Mouse (Mus musculus) adrenal gland, adult 8-10 months (tissue): ENCODE measurements around the gene Mras. TPM values are rescaled to one million over a fixed set of nuclear protein-coding genes. Genes with fewer than 3 reads are reported as not detected.

ENCODE experiments used
- DNase-seq: peaks from one replicate; pipeline ENCODE4 v3.0.0; 2022
- total RNA-seq, 4 experiments: library from RNA; stranded (reverse); gene quantifications; 2 replicates each; pipeline ENCODE4 v1.2.4; 2022

The Mras gene
- total RNA-seq: 100 to 1,000 TPM in 2 of 4 experiments, 10 to 100 TPM in 2; 57.5 to 105 (median 81.7) TPM

GRCm38 (mm10) chr9:99437031-99437764, at the start of gene Mras:
Gene Mras (minus strand): TSS chr9:99437381.
- DNase-seq: no peak

DNA sequence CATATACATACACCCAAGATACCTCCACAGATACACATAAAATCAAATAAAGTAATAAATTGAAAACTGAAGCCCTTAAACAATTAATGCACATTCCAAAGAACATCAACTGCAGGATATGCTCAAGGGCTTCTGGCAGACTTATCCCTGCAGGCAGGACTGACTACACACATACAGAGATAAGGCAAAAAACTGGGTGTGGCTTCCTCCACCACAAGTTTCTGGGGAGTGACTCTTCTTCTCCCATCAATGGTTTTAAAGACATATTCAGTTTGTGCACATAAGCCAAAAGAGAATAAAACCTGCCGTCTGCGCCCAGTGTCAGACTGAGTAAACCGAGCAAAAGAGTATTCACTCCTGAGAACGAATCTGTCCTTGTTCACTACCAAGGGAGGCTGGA, 48.0 kb upstream of the Mras start:
- DNase-seq: no peak

DNA sequence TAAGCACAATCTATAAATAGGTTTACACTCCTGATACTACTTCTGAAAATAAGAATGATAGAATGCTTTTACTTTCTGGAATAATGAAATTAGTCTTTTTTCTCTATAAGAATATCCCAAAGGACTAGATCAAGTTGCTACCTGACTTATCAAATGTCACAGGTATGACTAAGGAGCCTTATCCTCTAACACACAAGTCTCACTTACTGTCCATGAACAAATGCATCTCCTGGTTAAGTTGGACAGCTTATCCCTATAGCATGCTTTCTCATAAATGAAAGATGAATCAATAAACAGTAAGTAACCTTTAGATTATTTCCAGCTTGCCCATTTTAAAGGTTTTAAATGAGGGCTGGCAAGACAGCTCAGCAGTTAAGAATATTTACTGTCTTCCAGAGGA, 47.5 kb upstream of the Mras start:
- DNase-seq: no peak

- peak; percentile 35 for DNase-seq
Observed at GRCm38 (mm10) chr9:99483191-99483590, 46.0 kb upstream of the Mras start.

DNA sequence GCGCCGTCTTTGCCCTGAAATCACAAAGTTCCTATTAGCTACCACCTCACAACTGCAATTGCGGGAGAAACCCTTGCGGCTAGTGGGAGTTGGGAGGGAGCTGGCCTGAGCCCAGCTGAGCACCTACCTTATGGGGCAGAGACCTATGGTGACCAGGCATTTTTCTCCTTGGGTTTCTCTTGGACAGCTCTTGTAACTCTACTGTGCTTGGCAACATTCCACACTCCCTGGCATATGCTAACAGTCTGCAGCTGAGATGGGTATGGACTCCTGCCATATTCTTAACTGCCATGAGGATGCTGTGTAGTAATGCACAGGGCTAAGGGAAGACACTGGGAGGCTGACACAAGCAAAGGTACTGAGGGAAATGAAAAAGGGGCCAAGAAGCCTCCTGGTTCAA, 43.6 kb upstream of the Mras start:
- no peak for DNase-seq

GRCm38 (mm10) chr9:99479181-99479711, 42.1 kb upstream of the Mras start:
- no peak for DNase-seq

DNA sequence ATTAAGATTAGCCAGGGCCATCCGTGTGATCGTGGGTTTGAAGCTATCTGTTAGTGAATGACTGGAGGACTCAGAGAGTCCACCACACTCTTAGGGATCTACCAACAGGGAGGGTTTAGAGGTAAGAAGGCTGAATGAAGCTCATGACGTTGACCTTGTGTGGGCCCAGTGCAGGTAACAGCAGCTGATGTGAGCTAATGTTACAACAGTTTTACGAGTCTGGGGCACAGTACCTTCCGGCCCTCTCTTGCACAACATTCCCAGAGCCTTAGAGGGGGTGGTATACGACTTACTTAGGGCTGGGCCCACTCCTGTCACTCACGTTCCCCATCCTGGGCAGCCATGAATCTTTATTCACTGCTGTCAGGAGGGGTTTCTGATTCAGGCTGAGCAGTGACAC, 34.2 kb upstream of the Mras start:
- DNase-seq: no peak

GRCm38 (mm10) chr9:99470347-99471092, 33.3 kb upstream of the Mras start:
- DNase-seq: no peak

DNA sequence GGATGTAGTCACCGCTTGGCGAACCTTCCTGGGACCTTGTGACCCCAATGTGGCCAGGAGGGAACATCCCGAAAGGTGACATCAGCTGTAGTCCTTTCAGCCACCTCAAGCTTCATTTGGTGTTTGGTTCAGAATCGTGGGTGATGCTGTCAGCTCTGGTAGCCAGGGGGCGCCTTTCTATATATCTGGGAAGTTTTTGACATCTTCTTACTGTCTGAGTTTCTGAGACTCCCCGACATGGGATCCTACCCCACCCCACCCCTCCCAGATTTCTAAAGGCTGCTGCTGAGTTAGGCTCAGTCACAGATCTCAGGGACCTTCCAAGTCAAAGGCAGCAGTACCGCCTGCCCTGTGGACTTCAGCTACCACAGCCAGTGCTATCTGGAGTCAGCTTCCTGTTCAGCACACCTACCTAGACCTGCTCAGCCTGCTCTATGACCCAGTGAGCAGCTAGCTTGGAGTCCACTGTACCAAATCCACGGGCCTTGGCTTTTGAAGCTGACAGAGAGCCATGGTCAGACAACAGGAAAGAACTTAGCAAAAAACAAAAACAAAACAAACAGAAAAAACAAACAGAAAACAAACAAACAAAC, 32.6 kb upstream of the Mras start:
- DNase-seq: no peak

GRCm38 (mm10) chr9:99468572-99468971, 31.4 kb upstream of the Mras start:
- no peak for DNase-seq

GRCm38 (mm10) chr9:99464876-99465275, 27.7 kb upstream of the Mras start:
- no peak for DNase-seq

GRCm38 (mm10) chr9:99459730-99460129, 22.5 kb upstream of the Mras start:
- DNase-seq: no peak

DNA sequence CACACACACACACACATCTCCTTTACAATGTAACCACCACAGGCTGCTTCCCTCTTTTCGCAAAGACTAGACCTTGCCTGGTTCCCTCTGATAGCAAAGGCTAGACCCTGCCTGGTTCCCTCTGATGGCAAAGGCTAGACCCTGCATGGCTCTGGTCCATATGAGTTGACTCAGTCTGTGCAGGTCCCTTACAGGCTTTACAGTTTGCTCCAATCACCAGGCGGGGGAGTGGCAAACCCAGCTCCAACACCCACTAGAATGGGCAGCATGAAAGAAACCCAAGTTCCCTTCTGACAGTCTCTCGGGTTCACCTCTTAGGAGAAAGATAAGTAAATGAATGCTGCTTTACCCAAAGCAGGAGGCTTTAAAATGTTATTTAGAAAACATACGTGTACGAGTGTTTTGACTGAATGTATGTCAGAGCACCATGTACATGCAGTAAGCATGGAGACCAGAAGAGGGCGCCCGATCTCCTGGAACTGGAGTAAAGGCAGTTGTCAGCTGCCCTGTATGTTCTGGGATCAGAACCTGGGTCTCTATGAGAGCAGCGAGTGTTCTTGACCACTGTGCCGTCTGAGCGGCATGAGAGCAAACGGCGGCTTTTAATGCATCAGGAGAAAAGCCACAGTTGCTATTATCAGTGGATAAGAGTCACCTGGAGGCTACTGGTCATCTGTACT, 21.5 kb upstream of the Mras start:
- DNase-seq: peak; percentile 34

GRCm38 (mm10) chr9:99454211-99454610, 17.0 kb upstream of the Mras start:
- no peak for DNase-seq

GRCm38 (mm10) chr9:99451161-99451560, 14.0 kb upstream of the Mras start, which contains the start of gene Nme9:
Gene Nme9 (plus strand): TSS chr9:99451475.
- no peak for DNase-seq

DNA sequence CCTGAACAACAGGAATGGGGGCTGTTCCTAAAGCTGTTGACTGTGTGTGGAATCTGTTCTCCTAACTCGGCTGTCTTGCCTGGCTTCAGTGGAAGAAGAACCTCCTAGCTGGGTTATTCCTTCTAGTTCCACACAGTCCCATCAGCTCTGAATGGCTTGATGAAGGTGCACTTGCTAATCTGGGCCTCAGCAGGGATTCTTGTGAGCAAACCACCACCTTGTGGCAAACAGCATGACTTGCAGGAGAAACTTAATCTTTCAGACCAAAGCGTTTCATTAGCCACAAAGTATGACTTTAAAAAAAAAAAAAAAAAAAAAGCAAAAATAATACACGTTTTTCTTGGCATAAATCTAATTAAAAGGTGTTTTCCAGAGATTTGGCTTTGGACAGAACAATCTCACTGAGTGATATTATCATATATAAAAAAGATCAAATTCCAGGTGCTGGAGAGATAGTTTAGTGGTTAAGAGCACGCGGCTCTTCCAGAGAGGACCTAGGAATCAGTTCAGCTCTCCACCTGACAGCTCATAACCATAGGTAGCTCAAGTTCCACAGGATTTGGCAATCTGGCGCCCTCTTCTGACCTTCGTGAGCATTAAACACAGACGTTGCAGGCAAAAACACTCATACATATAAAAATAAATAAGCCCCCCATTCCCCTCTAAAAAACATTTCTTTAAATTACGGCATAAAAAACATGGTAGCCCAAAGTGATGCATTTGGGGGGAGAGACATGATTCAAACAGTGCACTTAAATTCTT, 12.9 kb upstream of the Mras start:
- DNase-seq: no peak

DNA sequence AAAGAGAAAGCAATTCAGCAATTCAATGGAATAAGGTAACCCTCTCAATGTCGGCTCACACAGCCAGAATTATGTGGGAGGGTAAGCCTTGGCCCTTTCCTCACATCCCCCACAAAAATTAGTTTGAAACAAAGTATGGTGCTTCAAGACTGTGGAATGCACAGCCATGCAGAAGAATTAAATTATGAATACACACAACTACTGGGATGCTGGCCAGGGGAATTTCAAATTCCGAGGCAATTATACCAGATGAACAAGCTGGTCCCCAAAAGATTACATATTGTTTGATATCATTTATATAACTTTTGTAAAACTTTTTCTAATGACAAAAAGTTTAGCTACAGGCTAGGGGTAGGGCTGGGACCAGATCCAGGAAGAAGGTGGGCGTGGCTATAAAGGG, 10.1 kb upstream of the Mras start:
- no peak for DNase-seq

- no peak for DNase-seq
Observed at GRCm38 (mm10) chr9:99446259-99446658, 9.1 kb upstream of the Mras start.

DNA sequence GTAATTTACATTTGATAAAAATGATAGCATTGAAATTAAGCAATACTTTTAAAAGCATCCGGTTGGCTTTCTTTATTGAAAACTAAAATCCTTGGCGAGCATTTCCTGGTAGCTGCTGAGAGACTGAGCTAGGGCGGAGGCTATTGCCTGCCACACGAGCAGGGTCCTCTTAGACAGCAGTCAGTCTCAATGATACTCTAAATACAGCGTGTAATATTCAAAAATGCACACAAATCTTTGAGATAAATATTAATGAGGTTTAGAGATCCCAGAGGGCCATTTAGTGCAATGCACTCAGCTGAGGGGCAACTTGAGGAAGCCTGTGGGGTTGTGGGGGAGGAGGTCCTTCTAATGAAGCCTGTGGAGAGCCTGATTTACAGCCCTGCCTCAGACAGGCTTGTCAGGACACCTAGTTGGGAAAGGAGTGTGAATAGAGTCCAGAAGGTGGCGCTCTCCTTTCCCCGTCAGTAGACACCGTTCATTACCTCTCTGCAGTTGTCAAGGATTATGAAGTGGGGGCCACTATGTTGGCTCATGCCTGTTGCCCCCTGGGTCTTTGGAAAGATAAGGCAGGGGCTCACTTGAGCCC, 7.5 kb upstream of the Mras start:
- no peak for DNase-seq

- no peak for DNase-seq
Observed at GRCm38 (mm10) chr9:99441647-99442433, 4.7 kb upstream of the Mras start.

DNA sequence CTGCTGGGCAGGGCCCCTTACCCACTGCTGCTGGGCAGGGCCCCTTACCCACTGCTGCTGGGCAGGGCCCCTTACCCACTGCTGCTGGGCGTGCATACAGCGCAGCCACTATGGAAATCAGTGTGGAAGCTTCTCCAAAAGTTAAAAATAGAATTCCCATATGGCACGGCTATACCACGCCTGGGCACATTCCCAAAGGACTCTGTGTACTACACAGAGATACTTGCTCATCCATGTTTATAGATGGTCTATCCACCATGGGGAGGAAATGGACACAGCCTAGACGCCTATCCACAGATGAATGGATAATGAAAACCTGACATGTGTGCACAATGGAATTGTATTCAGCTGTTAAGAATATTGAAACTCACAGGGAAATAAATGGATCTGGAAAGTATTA, 3.8 kb upstream of the Mras start:
- DNase-seq: no peak
